Mouse (Mus musculus): ENCODE data around the gene Plxnb3. TPM values are rescaled to one million over a fixed set of nuclear protein-coding genes. Genes with fewer than 3 reads are reported as not detected.

Plxnb3 gene
- polyA plus RNA-seq, 1 experiment, result 0.66 TPM

DNA sequence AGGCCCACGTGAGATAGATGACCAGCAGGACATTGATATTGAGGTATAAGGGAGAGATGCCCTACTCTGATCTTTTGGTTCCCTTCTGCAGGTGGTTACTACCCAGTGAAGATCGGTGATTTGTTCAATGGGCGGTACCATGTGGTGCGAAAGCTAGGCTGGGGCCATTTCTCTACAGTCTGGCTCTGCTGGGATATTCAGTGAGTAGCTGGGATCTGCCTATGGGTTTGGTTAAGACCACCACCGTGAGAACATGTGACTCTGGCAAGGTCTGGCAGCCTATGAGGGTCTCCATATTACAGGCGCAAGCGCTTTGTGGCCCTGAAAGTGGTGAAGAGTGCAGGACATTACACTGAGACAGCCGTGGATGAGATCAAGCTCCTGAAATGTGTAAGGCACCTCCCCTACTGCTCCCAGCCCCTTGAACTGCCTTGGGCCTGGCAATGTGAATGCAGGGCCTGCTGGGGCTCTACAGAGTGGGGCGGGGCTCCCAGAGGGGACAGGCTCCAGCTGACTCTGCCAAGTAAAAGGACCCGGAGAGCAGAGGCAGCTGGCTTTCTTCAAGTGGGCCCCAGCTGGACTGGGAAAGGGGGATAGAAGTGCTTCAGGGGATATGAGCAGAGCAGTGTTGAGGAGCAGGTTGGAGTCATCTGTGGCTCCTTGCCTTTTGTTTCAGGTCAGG is 18.1 kb downstream of the Plxnb3 start:
- TF ChIP-seq POLR2AphosphoS2 (IDR thresholded peaks at IDR 0.05; ENCODE audit: insufficient read length, low read depth) (peak; percentile 73), CEBPB (IDR thresholded peaks at IDR 0.05; ENCODE audit: insufficient read depth, poor library complexity, severe bottlenecking) (no peak), MAX (IDR thresholded peaks at IDR 0.05; ENCODE audit: low read depth) (no peak), MYOG (IDR thresholded peaks at IDR 0.05; ENCODE audit: control insufficient read depth in 1 of 3, insufficient read depth in 1 of 3, insufficient read length in 2 of 3, low read depth in 2 of 3) (peak in 1 of 3 experiments; percentile 33), POLR2A (IDR thresholded peaks at IDR 0.05; ENCODE audit: insufficient read length, low read depth) (peak; percentile 19)
- peaks cover 13% of the 10 kb centered on the region for H3K36me3 ChIP-seq (ENCODE audit: control insufficient read depth, insufficient read depth)
- H3K4me3 ChIP-seq, result peak overlapping the region; percentile 6
- H3K27me3 ChIP-seq (ENCODE audit: control insufficient read depth, insufficient read depth, insufficient read length), result no peaks in the 10 kb centered on the region
- H3K4me2 ChIP-seq (ENCODE audit: low read depth), result peak overlapping the region; percentile 55
- no peaks in the 10 kb centered on the region for H3K79me2 ChIP-seq (ENCODE audit: control insufficient read depth, insufficient read depth)
- no peak overlapping the region for H3ac ChIP-seq (ENCODE audit: control insufficient read depth, insufficient read length)

GRCm38 (mm10) chrX:73782227-73782626 is 25.3 kb downstream of the Plxnb3 start:
- Histone ChIP-seq H3K4me3 (no peak overlapping the region), H3K4me2 (ENCODE audit: low read depth) (no peak overlapping the region), H3K36me3 (ENCODE audit: control insufficient read depth, insufficient read depth) (peaks cover 25% of the 10 kb centered on the region), H3K27me3 (ENCODE audit: control insufficient read depth, insufficient read depth, insufficient read length) (no peaks in the 10 kb centered on the region), H3K79me2 (ENCODE audit: control insufficient read depth, insufficient read depth) (peaks cover 36% of the 10 kb centered on the region), H3ac (ENCODE audit: control insufficient read depth, insufficient read length) (no peak overlapping the region)
- TF ChIP-seq POLR2A (IDR thresholded peaks at IDR 0.05; ENCODE audit: insufficient read length, low read depth) (no peak), MYOD1 (IDR thresholded peaks at IDR 0.05; ENCODE audit: control insufficient read depth in 1 of 3, insufficient read length in 2 of 3, low read depth in 2 of 3) (no peak), MYOG (IDR thresholded peaks at IDR 0.05; ENCODE audit: control insufficient read depth in 1 of 3, insufficient read depth in 1 of 3, insufficient read length in 2 of 3, low read depth in 2 of 3) (no peak), MAX (IDR thresholded peaks at IDR 0.05; ENCODE audit: low read depth) (no peak), POLR2AphosphoS2 (IDR thresholded peaks at IDR 0.05; ENCODE audit: insufficient read length, low read depth) (no peak)

GRCm38 (mm10) chrX:73785666-73786065 is 28.8 kb downstream of the Plxnb3 start:
- peaks cover 52% of the 10 kb centered on the region for H3K79me2 ChIP-seq (ENCODE audit: control insufficient read depth, insufficient read depth)

GRCm38 (mm10) chrX:73786364-73787224 is 29.7 kb downstream of the Plxnb3 start, which contains the start of the genes Idh3g and Ssr4:
TSS of gene Idh3g (minus strand) at chrX:73786897.
TSS of gene Ssr4 (plus strand) at chrX:73787028.
- H3K4me3 ChIP-seq, result peak within 1 kb of the TSS; percentile 88
- peak within 1 kb of the TSS; percentile 48 for H3ac ChIP-seq (ENCODE audit: control insufficient read depth, insufficient read length)
- H3K36me3 ChIP-seq (ENCODE audit: control insufficient read depth, insufficient read depth), result peaks cover under 1% of the 10 kb centered on the region
- no peaks in the 10 kb centered on the region for H3K27me3 ChIP-seq (ENCODE audit: control insufficient read depth, insufficient read depth, insufficient read length)
- peaks cover 52% of the 10 kb centered on the region for H3K79me2 ChIP-seq (ENCODE audit: control insufficient read depth, insufficient read depth)
- H3K4me2 ChIP-seq (ENCODE audit: low read depth), result peak within 1 kb of the TSS; percentile 89
- TF ChIP-seq TCF3 (IDR thresholded peaks at IDR 0.05; ENCODE audit: insufficient read length, low read depth) (no peak), MYOD1 (IDR thresholded peaks at IDR 0.05; ENCODE audit: control insufficient read depth in 1 of 3, insufficient read length in 2 of 3, low read depth in 2 of 3) (no peak), REST (IDR thresholded peaks at IDR 0.05; ENCODE audit: insufficient read depth, insufficient read length) (no peak), CEBPB (IDR thresholded peaks at IDR 0.05; ENCODE audit: insufficient read depth, poor library complexity, severe bottlenecking) (no peak), SRF (IDR thresholded peaks at IDR 0.05; ENCODE audit: control insufficient read depth, insufficient read length, low read depth) (no peak), E2F4 (IDR thresholded peaks at IDR 0.05; ENCODE audit: insufficient read depth) (no peak), POLR2AphosphoS2 (IDR thresholded peaks at IDR 0.05; ENCODE audit: insufficient read length, low read depth) (peak; percentile 87), POLR2A (IDR thresholded peaks at IDR 0.05; ENCODE audit: insufficient read length, low read depth) (peak; percentile 74)

More at GRCm38 (mm10) chrX:73785666-73786065, 28.8 kb downstream of the Plxnb3 start:
- TF ChIP-seq SRF (IDR thresholded peaks at IDR 0.05; ENCODE audit: control insufficient read depth, insufficient read length, low read depth), result no peak
- no peak for TF ChIP-seq POLR2AphosphoS2 (IDR thresholded peaks at IDR 0.05; ENCODE audit: insufficient read length, low read depth)
- no peak for TF ChIP-seq MAX (IDR thresholded peaks at IDR 0.05; ENCODE audit: low read depth)
- no peak for TF ChIP-seq MYOD1 (IDR thresholded peaks at IDR 0.05; ENCODE audit: control insufficient read depth in 1 of 3, insufficient read length in 2 of 3, low read depth in 2 of 3)
- no peak for TF ChIP-seq POLR2A (IDR thresholded peaks at IDR 0.05; ENCODE audit: insufficient read length, low read depth)
- no peak for TF ChIP-seq TCF3 (IDR thresholded peaks at IDR 0.05; ENCODE audit: insufficient read length, low read depth)
- no peak for TF ChIP-seq MYOG (IDR thresholded peaks at IDR 0.05; ENCODE audit: control insufficient read depth in 1 of 3, insufficient read depth in 1 of 3, insufficient read length in 2 of 3, low read depth in 2 of 3)
- no peak for TF ChIP-seq USF1 (IDR thresholded peaks at IDR 0.05; ENCODE audit: low read depth)
- TF ChIP-seq E2F4 (IDR thresholded peaks at IDR 0.05; ENCODE audit: insufficient read depth), result no peak
- TF ChIP-seq TCF12 (IDR thresholded peaks at IDR 0.05; ENCODE audit: insufficient read depth, poor library complexity, severe bottlenecking), result no peak
- no peak for TF ChIP-seq CEBPB (IDR thresholded peaks at IDR 0.05; ENCODE audit: insufficient read depth, poor library complexity, severe bottlenecking)
- no peak for TF ChIP-seq REST (IDR thresholded peaks at IDR 0.05; ENCODE audit: insufficient read depth, insufficient read length)
- H3K4me2 ChIP-seq (ENCODE audit: low read depth), result peak overlapping the region; percentile 89
- peak overlapping the region; percentile 88 for H3K4me3 ChIP-seq
- H3K27me3 ChIP-seq (ENCODE audit: control insufficient read depth, insufficient read depth, insufficient read length), result no peaks in the 10 kb centered on the region
- H3K36me3 ChIP-seq (ENCODE audit: control insufficient read depth, insufficient read depth), result peaks cover 7% of the 10 kb centered on the region
- H3ac ChIP-seq (ENCODE audit: control insufficient read depth, insufficient read length), result peak overlapping the region; percentile 48

All from myocyte (in vitro differentiated cells).